Mouse (Mus musculus): ENCODE results near the gene H2-Eb1. TPM values are rescaled to one million over a fixed set of nuclear protein-coding genes. Genes with fewer than 3 reads are reported as not detected.
A peak's percentile ranks its signal among the peaks of the same experiment; 100 is the strongest.

The H2-Eb1 gene
- total RNA-seq, 2 experiments from 2014 or later, result 1.0 to 1.3 TPM

DNA sequence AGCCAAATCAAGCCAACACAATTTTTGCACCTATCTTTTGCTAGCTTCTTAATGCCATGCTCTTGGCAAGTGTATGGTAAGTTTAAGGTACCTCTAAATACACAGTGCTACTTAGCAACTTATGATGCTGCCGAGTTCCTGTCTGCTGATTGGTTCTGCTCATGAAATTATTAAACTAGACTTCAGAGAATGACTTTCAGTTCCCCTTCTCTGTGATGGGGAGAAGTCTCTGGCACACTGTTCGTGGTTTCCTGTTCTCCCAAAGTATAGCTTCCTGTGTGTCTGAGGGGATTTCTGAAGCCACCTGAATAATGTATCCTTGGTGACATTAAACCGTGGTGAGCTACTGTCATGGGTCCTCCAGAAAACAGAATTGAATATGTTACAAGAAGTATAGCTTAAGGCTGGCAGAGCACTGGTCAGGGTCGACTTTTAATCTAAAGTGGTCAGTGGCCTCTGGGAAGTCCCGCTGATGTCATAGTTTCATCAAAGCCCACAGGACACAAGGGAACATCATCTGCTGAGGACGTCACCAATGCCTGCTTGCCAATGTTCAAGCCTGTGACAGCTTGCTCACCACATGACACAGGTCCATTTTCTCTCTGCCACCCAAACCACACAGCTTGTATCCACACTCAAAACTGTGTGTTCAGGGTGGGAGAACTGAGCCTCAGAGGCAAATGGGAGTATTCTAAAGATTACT, 42.1 kb downstream of the H2-Eb1 start:
- Histone ChIP-seq H3K4me3 (no peak overlapping the region), H3K27ac (0 out of 2 replicates have a peak overlapping the region, but pooled peaks have one; percentile 14)
- peak; percentile 54 to 55 for DNase-seq (ENCODE audit: low spot score in 2 of 2)
- no peak for TF ChIP-seq CTCF (conservative IDR thresholded peaks at IDR 0.05)

GRCm38 (mm10) chr17:34349429-34349828, 43.8 kb downstream of the H2-Eb1 start:
- peak; percentile 96 for TF ChIP-seq CTCF (conservative IDR thresholded peaks at IDR 0.05)
- H3K27ac ChIP-seq, result no peak overlapping the region
- DNase-seq (ENCODE audit: low spot score in 2 of 2), result peak; percentile 70 to 87
- H3K4me3 ChIP-seq, result no peak overlapping the region

GRCm38 (mm10) chr17:34354539-34354938, 48.9 kb downstream of the H2-Eb1 start, which contains the start of gene Btnl2:
TSS of gene Btnl2 (plus strand) at chr17:34354822.
- TF ChIP-seq CTCF (conservative IDR thresholded peaks at IDR 0.05), result no peak
- DNase-seq (ENCODE audit: low spot score in 2 of 2), result no peak
- no peak within 1 kb of the TSS for H3K4me3 ChIP-seq

DNA sequence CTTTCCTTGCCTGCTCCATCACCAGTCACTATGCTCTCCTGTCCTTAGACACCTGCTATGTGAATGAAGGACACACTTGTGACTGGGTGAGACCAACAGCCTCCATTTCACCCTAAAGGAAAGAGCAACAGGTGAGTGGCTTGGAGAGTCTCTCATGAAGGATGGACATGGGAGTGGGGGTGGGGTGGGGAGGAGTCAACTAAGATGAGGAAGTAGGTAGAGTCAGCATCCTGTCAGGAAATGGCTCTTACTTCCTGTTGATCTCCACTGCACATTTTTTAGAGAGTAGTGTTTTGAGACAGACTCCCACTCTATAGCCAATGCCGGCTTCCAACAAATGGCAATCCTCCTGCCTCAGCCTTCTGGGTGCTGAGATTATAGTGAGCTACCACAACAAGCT, 49.3 kb downstream of the H2-Eb1 start:
- Histone ChIP-seq H3K4me3 (no peak overlapping the region), H3K27ac (no peak overlapping the region)
- DNase-seq (ENCODE audit: low spot score in 2 of 2), result no peak
- no peak for TF ChIP-seq CTCF (conservative IDR thresholded peaks at IDR 0.05)

More at GRCm38 (mm10) chr17:34354539-34354938, 48.9 kb downstream of the H2-Eb1 start, which contains the start of gene Btnl2:
- H3K27ac ChIP-seq, result no peak within 1 kb of the TSS

DNA sequence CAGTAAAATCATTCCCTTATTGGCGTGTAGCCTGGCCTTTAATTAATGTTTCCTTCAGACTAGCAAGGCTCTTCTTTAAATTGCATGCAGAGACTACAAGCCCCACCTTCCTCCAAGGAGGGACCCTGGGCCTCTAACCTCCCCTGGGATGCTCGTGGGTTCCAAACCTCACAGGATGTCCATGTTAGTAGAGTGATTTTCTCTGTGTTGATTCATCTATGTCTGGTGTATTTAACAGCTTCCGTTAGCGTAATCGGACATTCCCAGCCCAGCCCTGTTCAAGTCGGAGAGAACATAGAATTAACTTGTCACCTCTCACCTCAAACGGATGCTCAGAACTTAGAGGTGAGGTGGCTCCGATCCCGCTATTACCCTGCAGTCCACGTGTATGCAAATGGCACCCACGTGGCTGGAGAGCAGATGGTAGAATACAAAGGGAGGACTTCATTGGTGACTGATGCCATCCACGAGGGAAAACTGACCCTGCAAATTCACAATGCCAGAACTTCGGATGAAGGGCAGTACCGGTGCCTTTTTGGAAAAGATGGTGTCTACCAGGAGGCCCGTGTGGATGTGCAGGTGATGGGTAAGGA, 57.4 kb downstream of the H2-Eb1 start:
- TF ChIP-seq CTCF (conservative IDR thresholded peaks at IDR 0.05), result no peak
- Histone ChIP-seq H3K4me3 (no peak overlapping the region), H3K27ac (no peak overlapping the region)
- no peak for DNase-seq (ENCODE audit: low spot score in 2 of 2)

- Histone ChIP-seq H3K4me3 (no peak overlapping the region), H3K27ac (no peak overlapping the region)
- no peak for DNase-seq (ENCODE audit: low spot score in 2 of 2)
- TF ChIP-seq CTCF (conservative IDR thresholded peaks at IDR 0.05), result no peak
Measured at GRCm38 (mm10) chr17:34363676-34364310, 58.1 kb downstream of the H2-Eb1 start.

- Histone ChIP-seq H3K27ac (no peak overlapping the region), H3K4me3 (no peak overlapping the region)
- DNase-seq (ENCODE audit: low spot score in 2 of 2), result no peak
- no peak for TF ChIP-seq CTCF (conservative IDR thresholded peaks at IDR 0.05)
Measured at GRCm38 (mm10) chr17:34365031-34365430, 59.4 kb downstream of the H2-Eb1 start.

Other genes starting within 250 kb of the H2-Eb1 start
- gene H2-Oa, start 213.5 kb upstream of the H2-Eb1 start, total RNA-seq (2021), result under 1 TPM in 1 of 2 experiments, not detected in 1; 0.44 TPM
- gene H2-DMa, start 186.3 kb upstream of the H2-Eb1 start, total RNA-seq (2021), result 10 to 100 TPM; 26.2 to 33.1 TPM
- gene Brd2, start 183.2 kb upstream of the H2-Eb1 start, total RNA-seq (2021), result 100 to 1,000 TPM; 196 to 200 TPM
- gene H2-DMb2, start 162.6 kb upstream of the H2-Eb1 start, total RNA-seq (2021), result under 1 TPM; 0.77 to 0.96 TPM
- gene H2-DMb1, start 152.8 kb upstream of the H2-Eb1 start, total RNA-seq (2021), result 1 to 10 TPM; 1.8 to 2.5 TPM
- gene Tap1, start 118.3 kb upstream of the H2-Eb1 start, total RNA-seq (2021), result 1 to 10 TPM; 3.3 to 3.4 TPM
- gene Psmb9, start 118.1 kb upstream of the H2-Eb1 start, total RNA-seq (2021), result 1 to 10 TPM; 2.1 to 3.6 TPM
- gene Psmb8, start 108.1 kb upstream of the H2-Eb1 start, total RNA-seq (2021), result 1 to 10 TPM; 2.7 TPM
- gene Tap2, start 102.3 kb upstream of the H2-Eb1 start, total RNA-seq (2021), result 1 to 10 TPM; 7.8 to 9.3 TPM
- under 1 TPM in 1 of 2 experiments, not detected in 1; 0.17 TPM for gene H2-Ob, start 67.0 kb upstream of the H2-Eb1 start, total RNA-seq (2021)
- 1 to 10 TPM; 1.7 to 1.8 TPM for gene H2-Ab1, start 48.2 kb upstream of the H2-Eb1 start, total RNA-seq (2021)
- gene H2-Aa, start 18.0 kb upstream of the H2-Eb1 start, total RNA-seq (2021), result 1 to 10 TPM in 1 of 2 experiments, under 1 TPM in 1; 0.66 to 1.2 TPM
- not detected for gene H2-Eb2, start 19.8 kb downstream of the H2-Eb1 start, total RNA-seq (2021)
- under 1 TPM; 0.51 to 0.76 TPM for gene Btnl2, start 49.0 kb downstream of the H2-Eb1 start, total RNA-seq (2021)
- gene Btnl1, start 71.3 kb downstream of the H2-Eb1 start, total RNA-seq (2021), result not detected
- 1 to 10 TPM; 4.1 to 7.2 TPM for gene BC051142, start 93.0 kb downstream of the H2-Eb1 start, total RNA-seq (2021)
- not detected for gene Btnl4, start 171.5 kb downstream of the H2-Eb1 start, total RNA-seq (2021)
- not detected for gene Btnl6, start 211.5 kb downstream of the H2-Eb1 start, total RNA-seq (2021)